Mouse (Mus musculus): ENCODE results near the gene AU040320.

GRCm38 (mm10) chr4:126773871-126774270 is 20.5 kb downstream of the AU040320 start:
- TF ChIP-seq CTCF (IDR thresholded peaks at IDR 0.05; ENCODE audit: control insufficient read depth, insufficient read depth, insufficient read length) (no peak), MAX (IDR thresholded peaks at IDR 0.05) (no peak), USF1 (IDR thresholded peaks at IDR 0.05; ENCODE audit: low read depth) (no peak), CEBPB (IDR thresholded peaks at IDR 0.05; ENCODE audit: low read depth) (no peak), MYOD1 (IDR thresholded peaks at IDR 0.05; ENCODE audit: control insufficient read depth, insufficient read length, low read depth) (no peak)

All from C2C12 (cell line).